Mouse (Mus musculus) liver, embryonic 14.5 days (tissue): ENCODE measurements around the gene Nsmf. TPM values are rescaled to one million over a fixed set of nuclear protein-coding genes. Genes with fewer than 3 reads are reported as not detected.

Experiments
- ATAC-seq: fragments of 200-750 bp; cut with Nextera tagmentation; 2 replicates; pipeline ENCODE4 v1.8.0; 2017; ENCODE audit warnings: moderate number of reproducible peaks, mild to moderate bottlenecking, moderate library complexity; ENCODE audit not compliant: insufficient read depth
- DNase-seq, 3 experiments: peaks; one replicate each; pipeline ENCODE4 v3.0.0-alpha.2; 2012 to 2013; ENCODE audit warnings: low read depth in 3 of 3, low spot score in 3 of 3
- H3K27ac ChIP-seq: fragments of 300-500 bp; sonication (generic); 2 replicates; pipeline ENCODE4 v1.5.1; 2014; ENCODE audit warnings: moderate library complexity, mild to moderate bottlenecking, control low read depth, inconsistent platforms
- H3K27me3 ChIP-seq: fragments of 300-500 bp; sonication (generic); 2 replicates; pipeline ENCODE4 v1.6.1; 2014; ENCODE audit warnings: mild to moderate bottlenecking, low read length, moderate library complexity; ENCODE audit not compliant: control insufficient read depth, insufficient read depth
- H3K36me3 ChIP-seq: fragments of 300-500 bp; sonication (generic); replicated peaks from 2 replicates; pipeline ENCODE4 v1.6.1; 2014; ENCODE audit warnings: low read depth; ENCODE audit not compliant: control insufficient read depth, insufficient read depth
- H3K4me1 ChIP-seq, 2 experiments: fragments of 200-500 bp in 1 of 2; fragments of 300-500 bp in 1 of 2; sonication (generic) in 1 of 2; replicated peaks; 2 replicates each; pipeline ENCODE4 v1.6.1; 2012 to 2014; ENCODE audit warnings: antibody characterized with exemption in 1 of 2, inconsistent platforms in 1 of 2, low read length in 1 of 2; ENCODE audit not compliant: control insufficient read depth in 2 of 2, insufficient read depth in 2 of 2
- H3K4me2 ChIP-seq: fragments of 300-500 bp; sonication (generic); 2 replicates; pipeline ENCODE4 v1.6.1; 2014; ENCODE audit warnings: low read depth, mild to moderate bottlenecking, control low read depth, moderate library complexity
- H3K4me3 ChIP-seq, 2 experiments: fragments of 200-500 bp in 1 of 2; fragments of 300-500 bp in 1 of 2; sonication (generic) in 1 of 2; 2 replicates each; pipeline ENCODE4 v1.5.1; 2012 to 2014; ENCODE audit warnings: low read depth in 2 of 2, low read length in 2 of 2, mild to moderate bottlenecking in 2 of 2, control low read depth in 1 of 2, inconsistent platforms in 1 of 2, moderate library complexity in 1 of 2; ENCODE audit not compliant: insufficient read depth in 1 of 2
- H3K9ac ChIP-seq: fragments of 300-500 bp; sonication (generic); replicated peaks from 2 replicates; pipeline ENCODE4 v1.6.1; 2014; ENCODE audit warnings: mild to moderate bottlenecking, control low read depth, moderate library complexity
- H3K9me3 ChIP-seq: fragments of 300-500 bp; sonication (generic); 2 replicates; pipeline ENCODE4 v1.6.1; 2016; ENCODE audit warnings: low read length, mixed read lengths; ENCODE audit not compliant: control insufficient read depth
- CTCF ChIP-seq: IDR thresholded peaks from 2 replicates; pipeline ENCODE4 v1.5.1; 2016; ENCODE audit warnings: antibody characterized with exemption, low read depth, control low read depth
- EP300 ChIP-seq: IDR thresholded peaks from 2 replicates; pipeline ENCODE4 v1.6.1; 2016; ENCODE audit warnings: antibody characterized with exemption, low read depth
- WGBS: fragments of 180-500 bp; shearing (Covaris S2); extraction: QIAGEN DNeasy Blood & Tissue Kit; methylation state at CpG from one replicate; pipeline ENCODE4 v1.1.7; 2014; ENCODE audit not compliant: insufficient replicate concordance; 5-methylcytosine and 5-hydroxymethylcytosine counted together
- polyA plus RNA-seq, 2 experiments: library from polyadenylated mRNA; depleted of rRNA in 1 of 2; stranded (reverse) in 1 of 2; unstranded in 1 of 2; fragments of >200 nt; fragmentation: Nextera tagmentation in 1 of 2; extraction: Ambion mirVana in 1 of 2; gene quantifications; 2 replicates each; pipeline versions ENCODE4 v1.2.1 to v1.2.3; 2012 to 2014

Gene Nsmf
- polyA plus RNA-seq, 2 experiments, result 3.3 to 10.3 TPM

DNA sequence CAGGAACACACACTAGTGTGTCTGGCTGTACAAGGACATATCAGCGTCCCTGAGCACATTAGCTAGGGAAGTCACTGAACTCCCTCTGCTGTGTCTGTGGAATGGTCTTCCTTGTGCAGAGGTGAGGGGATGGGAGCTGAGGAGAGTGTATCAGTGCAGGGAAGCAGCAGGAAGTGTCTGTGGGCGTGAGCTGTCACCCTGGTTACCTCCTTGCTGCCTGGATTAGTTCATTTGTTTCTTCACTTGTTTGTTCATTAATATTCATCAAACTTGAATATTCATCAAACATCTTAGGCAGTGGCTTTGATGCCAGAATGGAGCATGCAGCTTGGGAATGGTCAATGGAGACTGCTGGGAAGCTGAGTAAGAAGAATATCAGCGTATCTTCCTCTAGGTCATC lies 45.5 kb downstream of the Nsmf start:
- Histone ChIP-seq H3K9ac (no peak overlapping the region), H3K4me2 (no peak overlapping the region), H3K27me3 (no peaks in the 10 kb centered on the region), H3K4me3 (no peak overlapping the region), H3K36me3 (no peaks in the 10 kb centered on the region), H3K4me1 (no peaks in the 10 kb centered on the region), H3K27ac (no peak overlapping the region), H3K9me3 (no peaks in the 10 kb centered on the region)
- DNase-seq (no peak), ATAC-seq (no peak)
- 61% methylated on average over 3 of the region's 3 CpGs for WGBS
- TF ChIP-seq EP300 (no peak), CTCF (no peak)

GRCm38 (mm10) chr2:25104122-25104521 lies 50.0 kb downstream of the Nsmf start:
- TF ChIP-seq CTCF, result no peak
- no peaks in the 10 kb centered on the region for H3K9me3 ChIP-seq
- no peak for DNase-seq
- no peak overlapping the region for H3K4me3 ChIP-seq
- ATAC-seq, result no peak
- WGBS, result 73% methylated on average over 2 of the region's 2 CpGs
- H3K36me3 ChIP-seq, result no peaks in the 10 kb centered on the region
- no peak overlapping the region for H3K4me2 ChIP-seq
- H3K27ac ChIP-seq, result no peak overlapping the region
- no peaks in the 10 kb centered on the region for H3K27me3 ChIP-seq
- H3K9ac ChIP-seq, result no peak overlapping the region
- peaks cover 0 to 17% of the 10 kb centered on the region in 2 experiments; a peak in 3 of 4 replicates for H3K4me1 ChIP-seq

DNA sequence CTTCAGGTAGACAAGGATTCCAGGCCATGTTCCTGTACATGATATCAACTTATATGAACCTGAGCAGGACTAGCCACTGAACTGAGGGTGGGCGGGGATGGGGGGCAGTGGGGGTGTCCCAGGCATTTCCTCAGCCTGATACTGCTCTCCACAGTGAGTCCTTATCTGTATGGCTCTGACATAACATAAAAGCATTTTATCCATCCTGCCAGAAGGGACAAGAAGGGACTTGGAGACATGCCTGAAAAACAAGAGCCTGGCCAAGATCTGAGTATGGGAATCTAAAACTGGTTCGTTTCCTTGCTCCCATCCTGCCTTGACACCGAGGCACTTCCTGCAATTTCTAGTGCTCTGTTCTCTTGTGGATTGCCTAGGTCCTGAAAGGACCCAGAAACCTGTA lies 51.9 kb downstream of the Nsmf start:
- Histone ChIP-seq H3K4me1 (peaks cover 8 to 30% of the 10 kb centered on the region in 2 experiments), H3K9ac (no peak overlapping the region), H3K9me3 (no peaks in the 10 kb centered on the region), H3K4me2 (no peak overlapping the region), H3K36me3 (no peaks in the 10 kb centered on the region), H3K27ac (no peak overlapping the region), H3K27me3 (no peaks in the 10 kb centered on the region), H3K4me3 (no peak overlapping the region)
- WGBS, result 19% methylated on average over 3 of the region's 3 CpGs
- DNase-seq (peak in 1 of 3 experiments; percentile 18), ATAC-seq (peak; percentile 71)
- TF ChIP-seq EP300 (no peak), CTCF (no peak)

DNA sequence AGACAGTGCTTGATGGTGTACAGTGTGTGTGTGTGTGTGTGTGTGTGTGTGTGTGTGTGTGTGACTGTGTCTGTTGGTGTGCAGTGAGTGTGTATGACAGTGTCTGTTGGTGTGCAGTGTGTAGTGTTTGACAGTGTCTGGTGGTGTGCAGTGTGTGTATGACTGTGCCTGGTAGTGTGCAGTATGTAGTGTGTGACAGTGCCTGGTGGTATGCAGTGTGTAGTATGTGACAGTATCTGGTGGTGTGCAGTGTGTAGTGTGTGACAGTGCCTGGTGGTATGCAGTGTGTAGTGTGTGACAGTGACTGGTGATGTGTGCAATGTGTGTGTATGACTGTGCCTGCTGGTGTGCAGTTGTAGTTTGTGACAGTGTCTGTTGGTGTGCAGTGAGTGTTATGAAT lies 55.3 kb downstream of the Nsmf start:
- Histone ChIP-seq H3K4me1 (peaks cover 15 to 42% of the 10 kb centered on the region in 2 experiments), H3K9ac (no peak overlapping the region), H3K27ac (no peak overlapping the region), H3K27me3 (no peaks in the 10 kb centered on the region), H3K4me2 (no peak overlapping the region), H3K36me3 (no peaks in the 10 kb centered on the region), H3K9me3 (no peaks in the 10 kb centered on the region), H3K4me3 (no peak overlapping the region)
- TF ChIP-seq EP300, result no peak
- TF ChIP-seq CTCF, result no peak
- ATAC-seq (no peak), DNase-seq (no peak)

GRCm38 (mm10) chr2:25110505-25111183 lies 56.5 kb downstream of the Nsmf start:
- Histone ChIP-seq H3K9ac (no peak overlapping the region), H3K4me2 (no peak overlapping the region), H3K4me3 (no peak overlapping the region), H3K36me3 (no peaks in the 10 kb centered on the region), H3K9me3 (no peaks in the 10 kb centered on the region), H3K4me1 (peaks cover 19 to 48% of the 10 kb centered on the region in 2 experiments), H3K27me3 (no peaks in the 10 kb centered on the region), H3K27ac (peak overlapping the region; percentile 49)
- TF ChIP-seq CTCF, result no peak
- no peak for TF ChIP-seq EP300
- ATAC-seq, result no peak
- no peak for DNase-seq
